Mouse (Mus musculus) MEL (cell line): Measurements from ENCODE around the gene D430041D05Rik. TPM values are rescaled to one million over a fixed set of nuclear protein-coding genes. Genes with fewer than 3 reads are reported as not detected.

ENCODE experiments used
- DNase-seq: peaks from one replicate; pipeline ENCODE4 v3.0.0; 2011; ENCODE audit warnings: low read depth, low spot score
- H3K27ac ChIP-seq: 2 replicates; pipeline ENCODE4 v1.5.1; 2012; ENCODE audit warnings: low read depth, mild to moderate bottlenecking, control low read depth, low read length, moderate library complexity; ENCODE audit not compliant: control insufficient read depth
- H3K27me3 ChIP-seq, 2 experiments: fragments of 150-350 bp in 1 of 2; sonication (generic) in 1 of 2; 2 replicates each; pipeline ENCODE4 v1.6.1; 2012; ENCODE audit warnings: low read length in 2 of 2, mild to moderate bottlenecking in 2 of 2, improper control_type of control experiment in 1 of 2, moderate library complexity in 1 of 2; ENCODE audit not compliant: insufficient read depth in 2 of 2, control insufficient read depth in 1 of 2
- H3K36me3 ChIP-seq, 2 experiments: 2 replicates each; pipeline ENCODE4 v1.6.1; 2012 to 2014; ENCODE audit warnings: low read length in 2 of 2, improper control_type of control experiment in 1 of 2, inconsistent platforms in 1 of 2, mild to moderate bottlenecking in 1 of 2; ENCODE audit not compliant: insufficient read depth in 2 of 2, control insufficient read depth in 1 of 2
- H3K4me1 ChIP-seq, 2 experiments: fragments of 150-350 bp in 1 of 2; sonication (generic) in 1 of 2; 2 replicates each; pipeline ENCODE4 v1.6.1; 2012; ENCODE audit warnings: low read length in 2 of 2, improper control_type of control experiment in 1 of 2, mild to moderate bottlenecking in 1 of 2; ENCODE audit not compliant: insufficient read depth in 2 of 2, control insufficient read depth in 1 of 2
- H3K4me3 ChIP-seq, 2 experiments: fragments of 150-350 bp in 1 of 2; sonication (generic) in 1 of 2; 2 replicates each; pipeline ENCODE4 v1.5.1; 2012; ENCODE audit warnings: low read depth in 2 of 2, low read length in 2 of 2, mild to moderate bottlenecking in 2 of 2, moderate library complexity in 2 of 2, control low read depth in 1 of 2, improper control_type of control experiment in 1 of 2; ENCODE audit not compliant: control insufficient read depth in 1 of 2, insufficient read depth in 1 of 2
- H3K79me2 ChIP-seq: 2 replicates; pipeline ENCODE4 v1.6.1; 2012; ENCODE audit warnings: mild to moderate bottlenecking, low read length, moderate library complexity; ENCODE audit not compliant: control insufficient read depth, poor library complexity, insufficient read depth
- H3K9ac ChIP-seq: 2 replicates; pipeline ENCODE4 v1.6.1; 2012; ENCODE audit warnings: low read depth, mild to moderate bottlenecking, control low read depth, low read length, moderate library complexity; ENCODE audit not compliant: control insufficient read depth, poor library complexity, severe bottlenecking
- H3K9me3 ChIP-seq: fragments of 150-350 bp; sonication (generic); replicated peaks from 2 replicates; pipeline ENCODE4 v1.6.1; 2012; ENCODE audit warnings: mild to moderate bottlenecking, low read length, improper control_type of control experiment, moderate library complexity; ENCODE audit not compliant: insufficient read depth
- BHLHE40 ChIP-seq: IDR thresholded peaks from 2 replicates; pipeline ENCODE4 v1.6.1; 2012; ENCODE audit warnings: low read depth, mild to moderate bottlenecking, inconsistent platforms, low read length, improper control_type of control experiment, borderline replicate concordance
- EP300 ChIP-seq, 2 experiments: IDR thresholded peaks; 2 replicates each; pipeline ENCODE4 v1.6.1; 2011; ENCODE audit warnings: improper control_type of control experiment in 2 of 2, low read length in 2 of 2, low read depth in 1 of 2, mild to moderate bottlenecking in 1 of 2
- ETS1 ChIP-seq: IDR thresholded peaks from 2 replicates; pipeline ENCODE4 v1.6.1; 2012; ENCODE audit warnings: low read depth, mild to moderate bottlenecking, inconsistent platforms, low read length, improper control_type of control experiment, moderate library complexity
- GABPA ChIP-seq: IDR thresholded peaks from 2 replicates; pipeline ENCODE4 v1.6.1; 2012; ENCODE audit warnings: low read depth, mild to moderate bottlenecking, inconsistent platforms, low read length, improper control_type of control experiment, moderate library complexity
- JUND ChIP-seq: IDR thresholded peaks from 2 replicates; pipeline ENCODE4 v1.6.1; 2011; ENCODE audit warnings: low read depth, mild to moderate bottlenecking, improper control_type of control experiment, low read length
- MAFK ChIP-seq: IDR thresholded peaks from 2 replicates; pipeline ENCODE4 v1.6.1; 2011; ENCODE audit warnings: low read depth, mild to moderate bottlenecking, low read length, improper control_type of control experiment, borderline replicate concordance
- MYC ChIP-seq: IDR thresholded peaks from 2 replicates; pipeline ENCODE4 v1.6.1; 2011; ENCODE audit warnings: low read depth, mild to moderate bottlenecking, low read length, improper control_type of control experiment, moderate library complexity
- NELFE ChIP-seq: IDR thresholded peaks from 2 replicates; pipeline ENCODE4 v1.6.1; 2011; ENCODE audit warnings: low read depth, low read length, improper control_type of control experiment
- POLR2A ChIP-seq, 2 experiments: IDR thresholded peaks; 2 replicates each; pipeline ENCODE4 v1.6.1; 2011 to 2012; ENCODE audit warnings: low read length in 2 of 2, mild to moderate bottlenecking in 2 of 2, control low read depth in 1 of 2, improper control_type of control experiment in 1 of 2, low read depth in 1 of 2, moderate library complexity in 1 of 2; ENCODE audit not compliant: control insufficient read depth in 1 of 2, insufficient read depth in 1 of 2, poor library complexity in 1 of 2
- POLR2AphosphoS5 ChIP-seq: IDR thresholded peaks from 2 replicates; pipeline ENCODE4 v1.6.1; 2012; ENCODE audit warnings: low read depth, borderline replicate concordance, mild to moderate bottlenecking, inconsistent platforms, low read length, moderate library complexity, mixed read lengths
- TCF12 ChIP-seq: IDR thresholded peaks from 2 replicates; pipeline ENCODE4 v1.6.1; 2014; ENCODE audit warnings: low read depth, mild to moderate bottlenecking, inconsistent platforms, low read length, improper control_type of control experiment, moderate library complexity
- USF2 ChIP-seq, 2 experiments: IDR thresholded peaks; 2 replicates each; pipeline ENCODE4 v1.6.1; 2011 to 2012; ENCODE audit warnings: improper control_type of control experiment in 2 of 2, low read length in 2 of 2, borderline replicate concordance in 1 of 2, inconsistent platforms in 1 of 2, low read depth in 1 of 2, mild to moderate bottlenecking in 1 of 2; ENCODE audit not compliant: insufficient read depth in 1 of 2
- ZKSCAN1 ChIP-seq: IDR thresholded peaks from 2 replicates; pipeline ENCODE4 v1.6.1; 2012; ENCODE audit warnings: low read depth, mild to moderate bottlenecking, inconsistent platforms, low read length, improper control_type of control experiment, moderate library complexity
- ZMIZ1 ChIP-seq: IDR thresholded peaks from 2 replicates; pipeline ENCODE4 v1.6.1; 2012; ENCODE audit warnings: low read depth, mild to moderate bottlenecking, inconsistent platforms, low read length, improper control_type of control experiment, moderate library complexity
- ZNF384 ChIP-seq: IDR thresholded peaks from 2 replicates; pipeline ENCODE4 v1.6.1; 2012; ENCODE audit warnings: low read depth, mild to moderate bottlenecking, inconsistent platforms, low read length, improper control_type of control experiment
- polyA plus RNA-seq, 2 experiments: library from polyadenylated mRNA; stranded (reverse) in 1 of 2; unstranded in 1 of 2; fragments of >175 nt in 1 of 2; fragments of >200 nt in 1 of 2; gene quantifications; 2 replicates each; pipeline versions ENCODE4 v1.2.1 to v1.2.4; 2012; ENCODE audit warnings: low replicate concordance in 2 of 2, low read depth in 1 of 2; ENCODE audit not compliant: insufficient read length in 2 of 2, insufficient read depth in 1 of 2, missing spikeins in 1 of 2
- total RNA-seq: library from RNA; depleted of rRNA; stranded (reverse); fragments of 300-350 nt; gene quantifications from 2 replicates; pipeline ENCODE4 v1.2.3, GENCODE M21; 2012

Gene D430041D05Rik
- total and polyA plus RNA-seq, 3 experiments: 0.46 to 1.1 TPM; not detected in 1

DNA sequence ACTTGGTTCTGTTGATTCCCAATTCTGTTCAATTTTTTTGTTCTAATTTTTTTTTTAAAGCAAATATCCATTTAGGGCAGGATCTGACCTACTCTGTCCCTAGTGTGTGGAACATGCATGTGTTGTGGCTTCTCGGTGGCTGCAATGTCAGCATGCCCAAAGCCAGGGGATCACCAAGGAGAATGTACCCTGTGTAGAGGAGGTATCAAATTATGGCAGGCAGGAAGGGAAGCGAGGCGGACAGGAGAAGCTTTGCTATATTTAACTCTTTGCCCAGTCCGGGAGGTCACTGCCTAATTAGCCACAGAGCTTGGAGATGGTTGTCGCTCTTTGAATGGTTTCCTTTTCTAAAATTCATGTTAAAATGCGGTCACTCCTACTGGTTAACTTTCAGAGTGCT lies 212.6 kb downstream of the D430041D05Rik start:
- H3K9me3 ChIP-seq: no peaks in the 10 kb centered on the region
- H3K27ac ChIP-seq: no peak overlapping the region
- TF ChIP-seq ETS1: no peak
- no peak for TF ChIP-seq EP300 (IDR thresholded peaks at IDR 0.05; ENCODE audit: low read depth in 1 of 2, low read length in 2 of 2)
- no peak for TF ChIP-seq JUND
- no peak for TF ChIP-seq ZMIZ1
- TF ChIP-seq ZNF384: no peak
- TF ChIP-seq NELFE: no peak
- TF ChIP-seq USF2 (IDR thresholded peaks at IDR 0.05; ENCODE audit: borderline replicate concordance in 1 of 2, insufficient read depth in 1 of 2, low read depth in 1 of 2, low read length in 2 of 2): no peak
- no peak for TF ChIP-seq ZKSCAN1
- TF ChIP-seq MYC: no peak
- no peak overlapping the region for H3K9ac ChIP-seq
- no peaks in the 10 kb centered on the region for H3K79me2 ChIP-seq
- no peaks in the 10 kb centered on the region for H3K36me3 ChIP-seq
- H3K4me1 ChIP-seq: no peaks in the 10 kb centered on the region
- H3K27me3 ChIP-seq: 0 out of 4 replicates have a peak, but pooled peaks cover 0 to 1% of the 10 kb centered on the region in 2 experiments
- no peak for DNase-seq
- H3K4me3 ChIP-seq: no peak overlapping the region

DNA sequence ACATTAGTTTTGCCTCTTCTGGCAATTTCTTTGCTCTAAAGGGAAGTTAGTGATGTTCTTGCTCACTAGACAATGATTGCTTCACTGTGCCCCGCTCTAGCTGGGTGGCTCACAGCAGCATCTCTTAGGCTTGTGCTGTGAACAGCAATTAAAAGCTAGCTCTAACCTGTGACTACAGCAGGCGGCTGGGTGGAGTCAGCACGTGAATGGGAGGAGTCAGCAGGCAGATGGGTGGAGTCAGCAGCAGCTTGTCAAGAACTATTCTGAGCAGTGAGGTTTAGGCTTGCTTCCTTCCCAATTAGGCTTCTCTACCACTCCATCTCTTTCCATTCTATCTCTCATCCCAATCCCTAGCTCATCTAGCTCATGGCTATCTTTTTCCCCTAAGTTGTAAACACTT lies 213.5 kb downstream of the D430041D05Rik start:
- TF ChIP-seq POLR2AphosphoS5 (no peak), POLR2A (IDR thresholded peaks at IDR 0.05; ENCODE audit: control insufficient read depth in 1 of 2, insufficient read depth in 1 of 2, low read depth in 1 of 2, low read length in 2 of 2, poor library complexity in 1 of 2) (no peak), BHLHE40 (peak; percentile 92), MAFK (no peak), GABPA (no peak), TCF12 (no peak)
- TF ChIP-seq, all 39 proteins: peak for 1
- H3K4me3 ChIP-seq: no peak overlapping the region
- peak; percentile 48 for DNase-seq

More for the DNA sequence above, 213.5 kb downstream of the D430041D05Rik start:
- Histone ChIP-seq H3K27me3 (0 out of 4 replicates have a peak, but pooled peaks cover 0 to 1% of the 10 kb centered on the region in 2 experiments), H3K79me2 (no peaks in the 10 kb centered on the region), H3K27ac (no peak overlapping the region), H3K36me3 (no peaks in the 10 kb centered on the region), H3K4me1 (no peaks in the 10 kb centered on the region), H3K9me3 (no peaks in the 10 kb centered on the region), H3K9ac (no peak overlapping the region)
